Mouse (Mus musculus): ENCODE measurements around the gene Ssr4. TPM values are rescaled to one million over a fixed set of nuclear protein-coding genes. Genes with fewer than 3 reads are reported as not detected.

Ssr4 gene
- total RNA-seq (2023) = 106 TPM

DNA sequence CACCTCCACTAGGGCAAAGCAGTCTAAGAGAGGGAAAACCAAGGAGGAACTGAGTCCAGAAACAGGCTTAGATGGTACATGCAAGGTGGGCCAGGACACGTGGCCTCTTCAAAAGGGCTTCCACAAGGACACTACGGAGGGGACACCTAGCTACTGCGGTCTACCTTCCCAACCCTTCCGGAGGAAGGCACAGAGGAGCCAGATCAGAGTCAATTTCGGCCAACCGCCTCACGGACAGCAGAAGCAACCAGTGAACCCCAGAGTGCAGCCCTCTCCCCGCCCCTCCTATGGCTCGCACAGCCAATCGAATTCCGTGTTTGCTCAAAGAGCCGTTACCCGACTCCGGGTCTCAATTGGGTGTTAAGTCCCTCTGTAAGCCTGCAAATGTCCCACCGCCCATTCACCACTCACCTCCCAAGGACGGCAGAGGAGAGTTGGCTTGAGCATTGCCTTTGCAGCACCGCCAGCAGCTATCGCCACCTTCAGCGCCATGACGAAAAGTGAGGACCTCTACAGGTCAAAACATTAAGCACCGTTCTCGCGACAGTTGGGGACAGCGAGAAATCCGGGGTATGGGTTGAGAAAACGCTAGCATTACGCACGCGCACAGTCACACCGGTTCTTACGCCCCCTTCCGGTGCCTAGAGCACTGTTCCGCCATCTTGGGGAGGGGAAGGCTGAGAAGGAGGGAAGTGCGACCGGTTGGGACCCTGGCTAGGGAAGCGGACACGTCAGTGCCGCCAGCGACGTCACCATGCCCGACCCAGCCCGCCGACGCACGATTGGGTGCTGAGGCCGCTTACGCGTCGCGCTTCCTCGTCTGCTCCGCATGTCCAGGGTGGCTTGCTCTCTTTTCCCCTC, at the start of gene Ssr4, which contains the start of gene Idh3g:
Gene Ssr4 (plus strand): TSS at position 665 of the 861 bp plus-strand sequence.
Gene Idh3g (minus strand): TSS at position 534 of the 861 bp plus-strand sequence.

DNA sequence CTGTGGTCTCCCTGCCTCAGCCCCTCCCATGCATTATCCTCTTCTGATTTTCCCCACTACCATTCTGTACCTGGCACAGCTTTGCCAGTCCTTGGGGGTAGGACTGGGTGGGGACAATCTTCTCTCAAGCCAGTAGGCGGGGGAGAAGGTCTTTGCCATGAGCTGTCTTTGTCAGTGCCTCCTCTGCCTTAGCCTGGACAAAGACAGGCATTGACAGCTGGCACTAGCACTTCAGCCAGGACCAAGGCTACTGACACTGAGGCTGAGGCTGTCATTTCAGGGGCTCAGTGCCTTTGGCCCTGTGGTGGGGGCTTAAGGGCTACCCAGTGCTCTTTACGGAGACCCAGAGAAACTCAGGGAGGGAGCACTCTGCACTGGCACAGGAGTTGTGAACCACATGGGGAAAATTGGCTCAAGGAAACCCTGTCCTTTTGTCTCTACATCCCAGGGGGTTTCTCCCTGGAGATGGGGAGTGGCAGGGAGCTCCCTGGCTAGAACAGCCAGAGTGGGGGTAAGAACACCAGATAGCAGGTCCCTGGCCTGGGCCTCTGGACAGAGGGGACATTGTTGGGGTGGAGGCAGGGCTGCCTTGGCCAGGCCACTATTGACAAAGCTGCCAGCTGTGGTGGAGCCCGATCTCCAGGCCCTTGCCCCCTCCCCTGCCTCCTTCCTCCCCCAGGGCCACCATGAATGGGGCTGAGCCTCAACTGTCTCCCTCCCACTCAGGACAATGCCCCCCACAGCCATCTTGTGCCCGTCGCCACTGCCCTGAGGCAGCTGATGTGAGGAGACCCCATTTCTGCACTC, 30.3 kb upstream of the Ssr4 start, which contains the start of gene Plxnb3:
Gene Plxnb3 (plus strand): TSS at position 757 of the 807 bp plus-strand sequence.

DNA sequence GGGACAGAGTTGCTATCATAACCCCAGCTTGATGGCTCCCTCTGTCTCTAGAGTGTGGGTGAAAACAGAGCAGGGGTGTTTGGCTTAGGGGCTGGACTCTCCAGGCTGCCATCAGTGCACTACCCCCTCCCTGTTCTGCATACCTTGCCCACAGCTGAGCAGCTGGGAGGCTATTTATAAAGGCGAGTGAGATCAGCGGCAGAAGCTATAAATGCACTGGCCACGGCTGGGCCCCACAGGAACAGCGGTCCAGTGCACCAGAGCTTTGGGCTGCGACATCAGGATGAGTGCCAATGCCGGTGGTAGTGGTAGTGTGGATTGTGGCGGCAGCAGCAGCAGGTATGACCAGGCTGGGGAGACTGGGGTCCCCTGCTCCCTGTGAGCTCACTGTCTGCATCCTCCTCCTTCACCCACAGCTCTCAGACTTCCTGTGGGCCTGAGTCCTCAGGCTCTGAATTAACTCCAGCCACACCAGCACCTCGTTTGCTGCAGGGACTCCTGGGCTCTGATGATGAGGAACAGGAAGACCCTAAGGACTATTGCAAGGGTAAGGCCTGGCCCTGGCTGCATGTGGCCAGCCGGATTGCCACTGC, 12.6 kb upstream of the Ssr4 start, which contains the start of gene Srpk3:
Gene Srpk3 (plus strand): TSS at position 238 of the 593 bp plus-strand sequence.

DNA sequence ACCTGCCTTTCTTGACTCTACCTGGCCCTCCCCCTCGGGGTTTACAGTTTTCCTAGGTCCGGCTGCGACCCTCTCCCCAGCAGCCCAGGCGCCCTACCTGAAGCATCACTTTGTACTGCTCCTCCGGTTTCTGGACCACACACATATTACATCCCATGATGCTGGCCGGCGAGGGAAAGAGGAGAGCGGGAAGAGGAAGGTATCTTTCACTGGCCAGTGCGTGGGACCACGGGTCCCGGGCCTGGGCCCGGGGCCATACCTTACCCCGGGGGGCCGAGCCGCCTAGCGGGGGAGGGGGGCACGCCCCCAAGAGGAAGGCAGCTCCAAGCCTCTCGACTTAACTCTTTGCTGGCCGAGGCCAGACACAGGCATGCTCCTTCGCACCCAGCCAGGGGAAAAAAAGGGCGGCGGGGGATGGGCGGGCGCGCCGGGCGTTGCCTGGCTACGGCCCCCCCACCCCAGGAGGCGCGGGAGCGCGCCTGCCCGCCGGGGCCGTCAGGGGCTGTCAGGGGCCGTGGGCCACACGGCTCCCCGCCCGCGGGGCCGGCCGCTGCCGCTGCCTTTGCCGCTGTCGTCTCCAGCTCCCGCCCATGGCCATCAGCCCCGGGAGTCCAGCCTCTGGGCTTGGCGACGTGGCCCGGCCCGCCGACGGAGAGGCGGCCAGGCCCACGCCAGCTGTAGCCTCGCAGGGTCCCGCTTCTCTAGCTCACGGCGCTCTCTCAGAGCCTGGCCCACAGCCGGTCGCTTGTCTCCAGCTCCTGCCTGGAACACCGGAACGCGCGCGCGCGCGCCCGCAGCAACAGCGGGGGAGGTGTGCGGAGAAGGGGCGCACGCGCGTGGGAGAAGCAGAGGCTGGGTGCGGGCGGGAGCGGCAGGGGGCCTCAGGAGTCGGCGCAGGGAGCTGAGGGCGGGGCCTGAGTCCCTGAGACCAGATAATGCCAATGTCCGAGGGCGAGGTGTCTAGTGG, 37.6 kb downstream of the Ssr4 start, which contains the start of gene Pdzd4:
Gene Pdzd4 (minus strand): TSS at position 785 of the 967 bp plus-strand sequence.

Other genes with a start within 250 kb of the Ssr4 start
- 0.27 TPM for gene Dusp9, start 147.6 kb upstream of the Ssr4 start, total RNA-seq (2023)
- 0.92 TPM for gene Pnck, start 126.9 kb upstream of the Ssr4 start, total RNA-seq (2023)
- 1.0 TPM for gene Slc6a8, start 113.9 kb upstream of the Ssr4 start, total RNA-seq (2023)
- 122 TPM for gene Bcap31, start 70.9 kb upstream of the Ssr4 start, total RNA-seq (2023)
- 39.5 TPM for gene Abcd1, start 70.4 kb upstream of the Ssr4 start, total RNA-seq (2023)
- not detected for gene Plxnb3, start 29.9 kb upstream of the Ssr4 start, total RNA-seq (2023)
- gene Srpk3, start 12.6 kb upstream of the Ssr4 start, total RNA-seq (2023) = 7.0 TPM
- 137 TPM for gene Idh3g, start 131 bp upstream of the Ssr4 start, total RNA-seq (2023)
- 3.0 TPM for gene Pdzd4, start 37.9 kb downstream of the Ssr4 start, total RNA-seq (2023)
- not detected for gene Avpr2, start 105.1 kb downstream of the Ssr4 start, total RNA-seq (2023)
- 50.8 TPM for gene L1cam, start 109.1 kb downstream of the Ssr4 start, total RNA-seq (2023)
- gene Arhgap4, start 134.8 kb downstream of the Ssr4 start, total RNA-seq (2023) = 295 TPM
- 70.7 TPM for gene Naa10, start 134.9 kb downstream of the Ssr4 start, total RNA-seq (2023)
- 5.5 TPM for gene Renbp, start 143.8 kb downstream of the Ssr4 start, total RNA-seq (2023)
- gene Hcfc1, start 179.3 kb downstream of the Ssr4 start, total RNA-seq (2023) = 84.8 TPM
- 112 TPM for gene Irak1, start 236.9 kb downstream of the Ssr4 start, total RNA-seq (2023)

Measured in CD4-positive naive resting alpha-beta T cell, adult 57 days (primary cell).